Mouse (Mus musculus) G1E (cell line): ENCODE data around the gene Tbck. TPM values are rescaled to one million over a fixed set of nuclear protein-coding genes. Genes with fewer than 3 reads are reported as not detected.

ENCODE experiments used
- ATAC-seq: 2 replicates; pipeline ENCODE4 v1.8.0; 2016; ENCODE audit warnings: mild to moderate bottlenecking; ENCODE audit not compliant: insufficient number of reproducible peaks, poor library complexity, low FRiP score, severe bottlenecking; ENCODE audit errors: extremely low read depth
- DNase-seq: peaks from one replicate; pipeline ENCODE4 v3.0.0; 2012; ENCODE audit warnings: low spot score
- H3K27me3 ChIP-seq: 2 replicates; pipeline ENCODE4 v1.6.1; 2012; ENCODE audit warnings: mild to moderate bottlenecking, low read length, inconsistent platforms; ENCODE audit not compliant: insufficient read depth
- H3K36me3 ChIP-seq: replicated peaks from 2 replicates; pipeline ENCODE3; 2012; ENCODE audit warnings: mild to moderate bottlenecking, inconsistent platforms
- H3K4me1 ChIP-seq: 2 replicates; pipeline ENCODE4 v1.6.1; 2012; ENCODE audit warnings: low read depth, low read length, inconsistent platforms, mixed read lengths; ENCODE audit not compliant: insufficient read depth
- H3K4me3 ChIP-seq: 2 replicates; pipeline ENCODE4 v1.5.1; 2012; ENCODE audit warnings: low read depth, mild to moderate bottlenecking, inconsistent platforms, low read length, moderate library complexity, mixed read lengths
- H3K9me3 ChIP-seq: replicated peaks from 2 replicates; pipeline ENCODE4 v1.6.1; 2012; ENCODE audit warnings: inconsistent platforms
- CTCF ChIP-seq: IDR thresholded peaks from 2 replicates; pipeline ENCODE4 v1.5.1; 2012; ENCODE audit warnings: low read depth, low read length, inconsistent platforms, mixed read lengths
- GATA1 ChIP-seq: IDR thresholded peaks from 2 replicates; pipeline ENCODE4 v1.6.1; 2012; ENCODE audit warnings: borderline replicate concordance, low read length, inconsistent platforms, mixed read lengths
- GATA2 ChIP-seq: IDR thresholded peaks from 2 replicates; pipeline ENCODE4 v1.6.1; 2012; ENCODE audit warnings: low read depth, low read length, inconsistent platforms, borderline replicate concordance
- POLR2AphosphoS5 ChIP-seq: IDR thresholded peaks from 2 replicates; pipeline ENCODE4 v1.6.1; 2012; ENCODE audit warnings: low read depth, low read length, inconsistent platforms; ENCODE audit not compliant: insufficient replicate concordance
- TAL1 ChIP-seq: conservative IDR thresholded peaks from 2 replicates; pipeline ENCODE4 v1.6.1; 2012; ENCODE audit warnings: low read depth, low read length, inconsistent platforms, mixed read lengths
- polyA plus RNA-seq: library from polyadenylated mRNA; stranded (reverse); fragments of >175 nt; gene quantifications from 2 replicates; pipeline ENCODE4 v1.2.3, GENCODE M21; 2012
- total RNA-seq, 2 experiments: library from RNA; stranded (forward) in 1 of 2; stranded (reverse) in 1 of 2; fragments of 200-1000 nt in 1 of 2; fragments of >200 nt in 1 of 2; fragmentation: Nextera tagmentation in 1 of 2; gene quantifications; 2 replicates each; pipeline ENCODE4 v1.2.3; 2014 to 2017

Tbck gene
- total and polyA plus RNA-seq, 3 experiments = 3.3 to 33.2 (median 22.9) TPM

DNA sequence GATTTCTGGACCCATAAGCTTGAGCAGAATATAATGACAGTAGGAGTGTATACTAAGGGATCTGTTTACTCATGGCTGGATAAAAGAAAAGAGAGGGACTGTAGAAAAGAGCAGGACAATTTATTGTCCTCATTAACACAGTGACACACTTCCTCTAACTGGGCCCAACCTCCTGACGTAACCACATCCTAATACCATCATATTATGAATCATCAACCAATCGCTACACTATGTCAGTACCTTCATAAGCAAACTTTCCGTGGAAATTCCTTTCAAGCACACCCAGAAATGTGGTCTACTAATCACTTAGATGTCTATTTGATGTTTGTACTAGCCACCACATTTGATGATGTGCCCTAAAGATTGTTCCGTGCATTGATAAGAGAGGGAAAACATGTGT lies 107.2 kb downstream of the Tbck start:
- Histone ChIP-seq H3K36me3 (peaks cover 25% of the 10 kb centered on the region), H3K27me3 (no peaks in the 10 kb centered on the region), H3K4me1 (no peaks in the 10 kb centered on the region), H3K4me3 (no peak overlapping the region), H3K9me3 (no peaks in the 10 kb centered on the region)
- ATAC-seq = no peak
- DNase-seq = no peak
- no peak for TF ChIP-seq POLR2AphosphoS5
- TF ChIP-seq CTCF = no peak
- TF ChIP-seq GATA1 = no peak
- TF ChIP-seq GATA2 = no peak
- TF ChIP-seq TAL1 = no peak

DNA sequence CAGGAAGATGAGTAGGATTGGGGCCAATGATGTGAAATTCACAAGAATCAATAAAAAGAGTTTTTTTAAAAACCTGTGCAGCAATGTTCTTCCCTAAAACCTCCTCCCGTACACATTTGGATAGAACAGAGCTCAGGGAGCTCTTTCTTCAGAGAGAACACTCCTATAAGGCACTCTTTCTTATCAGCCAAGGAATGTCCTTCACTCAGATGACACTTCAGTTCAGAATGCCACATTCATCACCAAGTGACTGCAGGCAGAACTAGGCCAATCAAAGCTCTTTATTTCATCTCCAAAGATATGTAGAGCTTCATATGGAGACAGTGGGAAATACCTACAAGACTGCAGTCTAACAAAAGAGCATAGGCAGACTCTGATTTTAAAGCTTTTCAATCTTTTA lies 116.3 kb downstream of the Tbck start:
- no peak overlapping the region for H3K4me3 ChIP-seq
- H3K9me3 ChIP-seq = no peaks in the 10 kb centered on the region
- ATAC-seq = no peak
- no peak for TF ChIP-seq GATA2
- no peak for TF ChIP-seq POLR2AphosphoS5
- TF ChIP-seq CTCF = no peak
- TF ChIP-seq TAL1 = no peak
- TF ChIP-seq GATA1 = no peak
- peaks cover 27% of the 10 kb centered on the region for H3K36me3 ChIP-seq
- H3K27me3 ChIP-seq = no peaks in the 10 kb centered on the region
- no peaks in the 10 kb centered on the region for H3K4me1 ChIP-seq
- DNase-seq = no peak

DNA sequence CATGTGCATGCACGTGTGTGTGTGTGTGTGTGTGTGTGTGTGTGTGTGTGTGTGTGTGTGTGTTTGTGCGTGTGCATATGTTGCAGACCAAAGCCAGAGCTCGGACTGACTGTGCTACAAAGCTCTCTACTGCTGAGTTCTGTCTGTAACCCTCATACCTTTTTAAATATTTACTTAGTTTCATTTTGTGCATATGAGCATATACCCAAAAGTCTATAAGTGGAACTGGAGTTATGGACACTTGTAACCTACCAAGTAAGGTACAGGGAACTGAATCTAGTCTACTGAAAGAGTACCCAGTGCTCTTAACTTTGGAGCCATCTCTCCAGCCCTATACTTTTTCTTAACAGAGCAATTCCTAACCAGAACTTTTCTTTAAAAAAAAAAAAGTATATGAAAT lies 118.0 kb downstream of the Tbck start:
- no peak for TF ChIP-seq GATA2
- no peak for TF ChIP-seq POLR2AphosphoS5
- TF ChIP-seq GATA1 = no peak
- TF ChIP-seq TAL1 = no peak
- TF ChIP-seq CTCF = no peak
- Histone ChIP-seq H3K4me3 (no peak overlapping the region), H3K4me1 (no peaks in the 10 kb centered on the region), H3K9me3 (no peaks in the 10 kb centered on the region), H3K27me3 (no peaks in the 10 kb centered on the region), H3K36me3 (peaks cover 25% of the 10 kb centered on the region)
- ATAC-seq (no peak), DNase-seq (no peak)

GRCm38 (mm10) chr3:132807888-132808579 lies 124.1 kb downstream of the Tbck start:
- Histone ChIP-seq H3K4me3 (no peak overlapping the region), H3K4me1 (peaks cover 6% of the 10 kb centered on the region), H3K36me3 (peaks cover 14% of the 10 kb centered on the region), H3K9me3 (no peaks in the 10 kb centered on the region), H3K27me3 (no peaks in the 10 kb centered on the region)
- ATAC-seq = no peak
- no peak for DNase-seq
- no peak for TF ChIP-seq GATA1

DNA sequence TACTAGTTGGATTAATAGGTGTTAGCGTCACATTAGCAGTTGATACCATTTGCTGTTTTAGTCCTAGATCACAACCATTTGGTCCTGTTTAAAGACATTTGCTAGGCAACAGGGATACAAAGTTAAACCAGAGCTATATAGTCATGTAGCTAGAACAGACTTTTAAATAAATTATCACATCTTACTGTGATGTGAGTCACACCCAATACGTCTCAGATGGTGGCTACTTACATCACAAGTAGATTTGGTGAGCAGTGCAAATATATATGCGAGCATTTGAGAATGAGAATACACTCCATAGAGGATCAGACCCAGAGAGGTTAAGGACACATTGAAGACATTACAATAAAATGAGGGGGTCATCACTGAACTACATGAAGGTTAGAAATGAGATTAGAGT lies 125.0 kb downstream of the Tbck start:
- ATAC-seq (no peak), DNase-seq (no peak)
- peaks cover 15% of the 10 kb centered on the region for H3K4me1 ChIP-seq
- peaks cover 15% of the 10 kb centered on the region for H3K36me3 ChIP-seq
- no peaks in the 10 kb centered on the region for H3K27me3 ChIP-seq
- H3K4me3 ChIP-seq = no peak overlapping the region
- no peaks in the 10 kb centered on the region for H3K9me3 ChIP-seq
- TF ChIP-seq GATA2 (no peak), CTCF (no peak), POLR2AphosphoS5 (no peak), TAL1 (no peak), GATA1 (no peak)

GRCm38 (mm10) chr3:132811791-132812190 lies 127.8 kb downstream of the Tbck start:
- Histone ChIP-seq H3K9me3 (no peaks in the 10 kb centered on the region), H3K4me3 (no peak overlapping the region), H3K4me1 (peaks cover 42% of the 10 kb centered on the region), H3K36me3 (peaks cover 8% of the 10 kb centered on the region), H3K27me3 (no peaks in the 10 kb centered on the region)
- ATAC-seq = no peak
- TF ChIP-seq GATA1 = no peak
- no peak for TF ChIP-seq CTCF
- TF ChIP-seq TAL1 = no peak
- TF ChIP-seq GATA2 = no peak
- TF ChIP-seq POLR2AphosphoS5 = no peak
- DNase-seq = no peak
